Mouse (Mus musculus): ENCODE results near the gene Ccdc9b.

Gene Ccdc9b

DNA sequence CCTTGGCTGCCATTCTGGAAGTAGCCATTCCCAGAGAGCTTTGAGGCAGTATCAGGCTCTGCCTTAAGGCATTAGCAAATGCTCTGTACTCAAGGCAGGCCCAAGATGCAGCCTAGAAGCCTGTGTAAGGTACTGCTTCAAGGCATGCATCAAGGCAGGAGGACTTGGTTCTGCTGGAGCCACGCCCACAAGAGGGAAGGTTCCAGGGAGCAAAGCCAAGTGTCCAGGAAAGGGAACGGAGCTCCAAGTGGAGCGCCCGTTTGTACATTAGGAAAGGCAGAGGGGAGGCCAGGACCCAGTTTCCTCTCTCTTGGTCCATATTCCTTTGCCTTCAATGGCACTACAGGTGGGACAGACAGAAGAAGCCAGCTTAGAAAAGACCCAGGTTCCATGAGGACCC is 54.0 kb downstream of the Ccdc9b start:
- no peak for DNase-seq

- DNase-seq: no peak
These were observed 56.0 kb downstream of the Ccdc9b start for GRCm38 (mm10) chr2:118706436-118706835.

Data from lung, postnatal 4 days (tissue).